Mouse (Mus musculus) intestine, embryonic 14.5 days (tissue): ENCODE results near the gene 1700123K08Rik. TPM values are rescaled to one million over a fixed set of nuclear protein-coding genes. Genes with fewer than 3 reads are reported as not detected.
"Not testable (repeated sequence)": the region's sequence is repeated elsewhere in the genome, so short reads cannot be mapped to it uniquely, and the experiment has no call there.

Experiments
- ATAC-seq: fragments of 200-750 bp; cut with Nextera tagmentation; replicated peaks from 2 replicates; pipeline ENCODE4 v1.8.0; 2017; ENCODE audit warnings: low read depth, moderate number of reproducible peaks, moderate TSS enrichment, moderate library complexity; ENCODE audit not compliant: low FRiP score, low TSS enrichment
- DNase-seq: peaks from one replicate; pipeline ENCODE4 v3.0.0-alpha.2; 2018; ENCODE audit warnings: low spot score
- H3K27ac ChIP-seq: fragments of 300-500 bp; sonication (generic); 2 replicates; pipeline ENCODE4 v1.5.1; 2014; ENCODE audit warnings: low read depth, mild to moderate bottlenecking, control low read depth
- H3K27me3 ChIP-seq: fragments of 300-500 bp; sonication (generic); replicated peaks from 2 replicates; pipeline ENCODE4 v1.6.1; 2014; ENCODE audit warnings: low read length, control low read depth; ENCODE audit not compliant: control insufficient read depth, insufficient read depth
- H3K36me3 ChIP-seq: fragments of 300-500 bp; sonication (generic); 2 replicates; pipeline ENCODE4 v1.6.1; 2014; ENCODE audit warnings: low read length, control low read depth; ENCODE audit not compliant: control insufficient read depth, insufficient read depth
- H3K4me1 ChIP-seq: fragments of 300-500 bp; sonication (generic); replicated peaks from 2 replicates; pipeline ENCODE4 v1.6.1; 2014; ENCODE audit warnings: low read length, control low read depth, mixed read lengths; ENCODE audit not compliant: control insufficient read depth, insufficient read depth
- H3K4me2 ChIP-seq: fragments of 300-500 bp; sonication (generic); 2 replicates; pipeline ENCODE4 v1.6.1; 2014; ENCODE audit warnings: low read length
- H3K4me3 ChIP-seq: fragments of 300-500 bp; sonication (generic); 2 replicates; pipeline ENCODE4 v1.5.1; 2014; ENCODE audit warnings: low read depth, low read length, control low read depth, mixed read lengths
- H3K9ac ChIP-seq: fragments of 300-500 bp; sonication (generic); 2 replicates; pipeline ENCODE4 v1.6.1; 2014; ENCODE audit warnings: mild to moderate bottlenecking, low read length
- H3K9me3 ChIP-seq: fragments of 300-500 bp; sonication (generic); 2 replicates; pipeline ENCODE4 v1.6.1; 2016; ENCODE audit warnings: low read length, control low read depth; ENCODE audit not compliant: control insufficient read depth
- WGBS: fragments of 180-500 bp; shearing (Covaris S2); extraction: QIAGEN DNeasy Blood & Tissue Kit; methylation state at CpG from one replicate; pipeline ENCODE4 v1.1.7; 2014; 5-methylcytosine and 5-hydroxymethylcytosine counted together
- microRNA-seq: library from miRNA; unstranded; fragments of <30 nt; microRNA quantifications from one replicate; pipeline ENCODE4, GENCODE M21; 2016
- polyA plus RNA-seq: library from polyadenylated mRNA; unstranded; fragments of >200 nt; fragmentation: Nextera tagmentation; extraction: Ambion mirVana; gene quantifications from 2 replicates; pipeline ENCODE4 v1.2.1, GENCODE M21; 2014

Gene 1700123K08Rik
- not detected in 2 replicates for polyA plus RNA-seq

GRCm38 (mm10) chr5:138564612-138565011 lies at the start of gene 1700123K08Rik:
TSS of gene 1700123K08Rik (minus strand) at chr5:138564712.
- not testable (repeated sequence) for H3K27me3 ChIP-seq, H3K4me2 ChIP-seq, H3K4me3 ChIP-seq, DNase-seq, ATAC-seq, H3K9me3 ChIP-seq, H3K27ac ChIP-seq, H3K4me1 ChIP-seq, H3K9ac ChIP-seq, H3K36me3 ChIP-seq
- WGBS, result 86% methylated on average over 2 of the region's 2 CpGs

DNA sequence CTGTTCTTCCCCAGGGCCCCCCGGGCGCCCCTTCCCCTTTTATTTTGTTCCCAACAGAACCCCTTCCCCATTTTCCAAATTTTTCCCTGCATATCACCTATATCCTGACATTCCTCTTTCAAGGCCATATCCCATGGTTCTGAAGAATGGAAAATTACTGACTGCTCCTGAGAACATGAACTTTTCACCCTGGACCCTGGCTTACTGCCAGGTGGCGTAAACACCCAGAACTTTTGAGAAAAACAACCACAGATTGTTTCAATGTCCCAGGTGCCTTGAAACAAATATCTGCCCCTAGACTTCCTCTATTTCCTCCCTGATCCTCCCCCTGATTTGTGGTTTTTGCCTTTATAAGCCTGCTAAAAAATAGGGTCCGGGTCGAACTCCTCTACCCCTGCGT lies 22.9 kb upstream of the 1700123K08Rik start:
- Histone ChIP-seq H3K4me2 (no peak overlapping the region), H3K9me3 (peaks cover 11% of the 10 kb centered on the region), H3K27me3 (no peaks in the 10 kb centered on the region), H3K27ac (no peak overlapping the region), H3K4me1 (no peaks in the 10 kb centered on the region), H3K9ac (no peak overlapping the region), H3K36me3 (no peaks in the 10 kb centered on the region), H3K4me3 (no peak overlapping the region)
- WGBS, result 87% methylated on average over 6 of the region's 6 CpGs
- ATAC-seq (no peak), DNase-seq (no peak)

DNA sequence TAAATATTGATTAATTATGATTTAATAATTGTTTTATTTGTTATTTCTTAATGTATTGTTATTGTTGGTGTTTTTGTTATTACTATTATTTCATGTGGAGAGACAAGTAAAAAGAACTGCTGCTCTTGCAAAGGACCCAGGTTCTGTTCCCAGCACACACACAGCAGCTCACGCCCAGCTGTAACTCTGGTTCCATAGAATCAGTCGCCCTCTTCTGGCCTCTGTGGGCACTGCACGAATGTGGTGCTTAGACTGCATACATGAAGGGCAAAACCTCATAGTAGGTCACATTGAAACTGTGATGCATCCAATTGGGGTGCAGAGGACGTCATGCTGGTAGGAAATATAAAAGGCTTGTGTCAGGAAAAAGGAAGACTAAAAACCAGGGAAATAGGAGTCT lies 7.1 kb upstream of the 1700123K08Rik start:
- Histone ChIP-seq H3K4me3 (no peak overlapping the region), H3K9me3 (no peaks in the 10 kb centered on the region), H3K9ac (no peak overlapping the region), H3K36me3 (no peaks in the 10 kb centered on the region), H3K27me3 (no peaks in the 10 kb centered on the region), H3K4me2 (no peak overlapping the region), H3K4me1 (no peaks in the 10 kb centered on the region), H3K27ac (no peak overlapping the region)
- WGBS, result 58% methylated on average over 4 of the region's 4 CpGs
- peak; percentile 71 for DNase-seq
- ATAC-seq, result no peak

DNA sequence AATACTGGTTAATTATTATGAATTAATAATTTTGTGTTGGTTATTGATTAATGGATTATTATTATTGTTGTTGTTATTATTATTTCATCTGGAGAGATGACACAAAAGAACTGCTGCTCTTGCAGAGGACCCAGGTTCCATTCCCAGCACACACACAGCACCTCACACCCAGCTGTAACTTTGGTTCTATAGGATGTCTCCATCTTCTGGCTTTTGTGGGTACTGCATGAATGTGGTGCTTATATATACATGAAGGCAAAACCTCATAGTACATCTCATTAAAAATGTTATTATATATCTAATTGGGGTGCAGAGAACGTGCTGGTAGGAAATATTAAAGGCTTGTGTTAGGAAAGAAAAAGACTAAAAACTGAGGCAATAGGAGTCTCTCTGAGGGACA lies 11.8 kb downstream of the 1700123K08Rik start:
- H3K36me3 ChIP-seq, result no peaks in the 10 kb centered on the region
- 69% methylated on average over 1 of the region's 1 CpGs for WGBS
- H3K4me3 ChIP-seq, result no peak overlapping the region
- H3K9me3 ChIP-seq, result 0 out of 2 replicates have a peak, but pooled peaks cover 3% of the 10 kb centered on the region
- ATAC-seq (no peak), DNase-seq (no peak)
- no peak overlapping the region for H3K9ac ChIP-seq
- no peaks in the 10 kb centered on the region for H3K4me1 ChIP-seq
- H3K4me2 ChIP-seq, result no peak overlapping the region
- no peak overlapping the region for H3K27ac ChIP-seq
- H3K27me3 ChIP-seq, result no peaks in the 10 kb centered on the region

DNA sequence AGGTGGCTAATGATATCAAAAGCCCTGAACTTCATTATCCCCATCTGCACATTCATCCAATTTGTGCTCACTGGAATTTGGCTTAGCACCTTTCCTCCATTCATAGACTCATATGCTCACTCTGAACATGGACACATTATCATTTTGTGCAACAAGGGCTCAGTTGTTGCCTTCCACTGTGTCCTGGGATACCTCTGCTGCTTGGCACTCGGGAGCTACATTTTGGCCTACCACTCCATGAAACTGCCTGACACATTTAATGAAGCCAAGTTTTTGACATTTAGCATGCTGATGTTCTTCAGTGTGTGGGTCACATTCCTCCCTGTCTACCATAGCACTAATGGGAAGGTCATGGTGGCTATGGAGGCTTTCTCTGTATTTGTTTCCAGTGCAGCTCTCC lies 32.0 kb downstream of the 1700123K08Rik start:
- WGBS, result 83% methylated on average over 1 of the region's 1 CpGs
- no peak for DNase-seq

More for the DNA sequence above, 32.0 kb downstream of the 1700123K08Rik start:
- no peak overlapping the region for H3K4me3 ChIP-seq
- no peak overlapping the region for H3K4me2 ChIP-seq
- ATAC-seq, result no peak
- no peaks in the 10 kb centered on the region for H3K9me3 ChIP-seq
- no peak overlapping the region for H3K27ac ChIP-seq
- no peaks in the 10 kb centered on the region for H3K4me1 ChIP-seq
- no peaks in the 10 kb centered on the region for H3K27me3 ChIP-seq
- no peak overlapping the region for H3K9ac ChIP-seq
- H3K36me3 ChIP-seq, result no peaks in the 10 kb centered on the region

Small RNA genes within 50 kb of the gene (microRNA-seq; reads per million reads assigned to microRNA genes)
- not detected for gene Gm24082

Other genes starting within 250 kb of the 1700123K08Rik start
- gene Pvrig, start 222.8 kb downstream of the 1700123K08Rik start, polyA plus RNA-seq, result 0.16 and 0.55 TPM in 2 replicates
- 33.7 and 39.0 TPM in 2 replicates for gene Zfp157, start 123.2 kb downstream of the 1700123K08Rik start, polyA plus RNA-seq
- 59.9 and 70.7 TPM in 2 replicates for gene Zfp68, start 55.0 kb upstream of the 1700123K08Rik start, polyA plus RNA-seq
- 11.1 and 12.1 TPM in 2 replicates for gene A430033K04Rik, start 58.1 kb upstream of the 1700123K08Rik start, polyA plus RNA-seq
- 10.4 and 11.8 TPM in 2 replicates for gene Fam20c, start 189.8 kb upstream of the 1700123K08Rik start, polyA plus RNA-seq